Mouse (Mus musculus) neural tube, embryonic 10.5 days (tissue): Measurements from ENCODE around the gene Lztr1.
"Not testable (repeated sequence)": the region's sequence is repeated elsewhere in the genome, so short reads cannot be mapped to it uniquely, and the experiment has no call there.

Source experiments
- DNase-seq: peaks from one replicate; pipeline ENCODE4 v3.0.0-alpha.2; 2017; ENCODE audit warnings: low spot score; ENCODE audit errors: extremely low spot score

Gene Lztr1

GRCm38 (mm10) chr16:17507018-17507552 lies 1.4 kb upstream of the Lztr1 start:
- DNase-seq = no peak

DNA sequence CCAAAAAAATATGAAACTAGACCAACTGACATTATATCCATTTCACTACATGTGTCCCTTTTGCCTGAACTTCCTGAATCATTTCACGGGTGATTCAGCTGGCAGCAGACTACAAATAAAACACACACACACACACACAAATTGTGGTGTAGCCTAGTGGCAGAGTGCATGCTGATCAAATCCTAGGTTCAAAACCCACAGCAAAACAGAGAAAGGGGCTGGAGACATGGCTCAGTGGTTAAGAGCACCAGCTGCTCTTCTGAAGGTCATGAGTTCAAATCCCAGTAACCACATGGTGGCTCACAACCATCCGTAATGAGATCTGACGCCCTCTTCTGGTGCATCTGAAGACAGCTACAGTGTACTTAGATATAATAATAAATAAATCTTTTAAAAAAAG lies 457 bp upstream of the Lztr1 start:
- DNase-seq = not testable (repeated sequence)

DNA sequence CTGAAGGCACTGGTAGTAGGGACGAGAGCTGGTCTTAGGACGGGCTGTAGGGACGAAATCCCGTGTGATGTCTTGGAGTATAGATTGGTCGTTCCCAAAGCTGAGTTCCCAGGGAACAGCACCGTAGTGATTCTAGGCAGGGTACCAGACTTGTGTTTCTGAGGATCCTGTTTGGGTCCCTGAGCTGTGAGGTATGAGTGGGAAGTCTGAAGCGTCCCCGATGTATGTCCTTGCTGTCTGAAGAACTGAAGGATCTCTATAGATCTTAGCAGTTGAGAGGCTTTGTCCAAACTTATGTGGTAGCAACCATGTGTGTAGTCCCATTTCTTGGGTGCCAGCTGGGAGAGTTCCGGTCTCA lies 731 bp downstream of the Lztr1 start:
- DNase-seq = no peak

- DNase-seq = no peak
These were observed 1.7 kb downstream of the Lztr1 start for GRCm38 (mm10) chr16:17510143-17510542.

GRCm38 (mm10) chr16:17510686-17511085 lies 2.2 kb downstream of the Lztr1 start:
- DNase-seq = no peak

- no peak for DNase-seq
These were observed 2.9 kb downstream of the Lztr1 start for GRCm38 (mm10) chr16:17511431-17511830.

DNA sequence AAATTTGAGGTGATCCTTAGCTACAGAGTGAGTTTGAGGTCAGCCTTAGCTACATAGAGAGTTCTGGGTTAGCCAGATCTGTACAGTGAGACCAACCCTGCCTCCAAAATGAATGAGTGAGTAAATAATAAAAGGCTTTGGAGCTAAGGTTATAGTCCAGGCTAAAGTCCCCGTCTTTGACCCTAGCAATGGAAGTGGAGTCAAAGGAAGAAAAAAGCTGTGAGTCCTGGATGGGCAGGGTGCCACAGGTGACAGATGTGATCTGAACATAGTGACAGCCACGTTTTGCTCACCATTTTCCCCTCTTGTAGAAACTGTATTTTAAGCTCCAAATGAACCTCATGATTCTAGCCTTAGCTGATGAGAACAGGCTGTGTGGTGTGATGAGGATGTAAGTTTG lies 10.4 kb downstream of the Lztr1 start:
- no peak for DNase-seq

GRCm38 (mm10) chr16:17524156-17524555 lies 15.7 kb downstream of the Lztr1 start:
- DNase-seq = no peak

GRCm38 (mm10) chr16:17525524-17525923 lies 17.0 kb downstream of the Lztr1 start:
- DNase-seq = no peak

GRCm38 (mm10) chr16:17526223-17526622 lies 17.7 kb downstream of the Lztr1 start:
- DNase-seq = no peak

GRCm38 (mm10) chr16:17527606-17528005 lies 19.1 kb downstream of the Lztr1 start:
- DNase-seq = no peak

GRCm38 (mm10) chr16:17528276-17528675 lies 19.8 kb downstream of the Lztr1 start:
- no peak for DNase-seq

GRCm38 (mm10) chr16:17529981-17530586 lies 21.6 kb downstream of the Lztr1 start:
- DNase-seq = no peak

DNA sequence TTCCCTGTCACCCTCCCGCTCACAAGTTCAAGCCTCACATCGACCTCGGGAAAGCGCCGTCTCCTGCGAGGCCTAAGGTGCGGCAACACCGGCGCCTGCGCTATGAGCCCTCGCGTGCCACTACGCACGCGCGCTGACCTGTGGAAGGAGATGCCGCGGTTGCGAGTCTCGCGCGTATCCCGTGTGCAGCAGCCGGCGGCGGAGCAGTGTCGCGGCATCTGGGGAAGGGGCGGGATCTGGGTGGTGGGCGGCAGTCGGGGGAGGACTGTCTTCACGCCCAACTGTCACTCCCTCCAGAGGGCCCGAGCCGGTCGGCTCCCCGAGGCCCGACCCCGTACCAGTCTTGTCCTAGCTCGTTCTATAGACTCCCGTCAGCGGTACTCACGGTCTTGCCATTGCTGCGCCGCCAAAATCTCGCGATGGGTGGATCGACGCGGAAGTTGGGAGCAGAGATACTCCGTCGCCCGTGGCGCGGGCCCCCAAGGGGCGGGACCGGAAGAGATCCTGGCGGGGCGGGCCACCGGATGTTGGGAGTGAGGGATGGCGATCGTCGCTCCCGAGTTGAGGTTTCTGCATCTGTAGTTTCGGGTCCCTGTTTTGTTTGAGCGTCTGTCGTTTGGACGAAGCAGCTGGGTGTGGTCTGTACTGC lies 22.3 kb downstream of the Lztr1 start, which contains the start of gene Thap7:
Gene Thap7, minus strand, starts transcription at position 497 of the 649 bp plus-strand sequence.
- peak; percentile 98 for DNase-seq

- no peak for DNase-seq
These were observed 23.8 kb downstream of the Lztr1 start for GRCm38 (mm10) chr16:17532271-17532670.

DNA sequence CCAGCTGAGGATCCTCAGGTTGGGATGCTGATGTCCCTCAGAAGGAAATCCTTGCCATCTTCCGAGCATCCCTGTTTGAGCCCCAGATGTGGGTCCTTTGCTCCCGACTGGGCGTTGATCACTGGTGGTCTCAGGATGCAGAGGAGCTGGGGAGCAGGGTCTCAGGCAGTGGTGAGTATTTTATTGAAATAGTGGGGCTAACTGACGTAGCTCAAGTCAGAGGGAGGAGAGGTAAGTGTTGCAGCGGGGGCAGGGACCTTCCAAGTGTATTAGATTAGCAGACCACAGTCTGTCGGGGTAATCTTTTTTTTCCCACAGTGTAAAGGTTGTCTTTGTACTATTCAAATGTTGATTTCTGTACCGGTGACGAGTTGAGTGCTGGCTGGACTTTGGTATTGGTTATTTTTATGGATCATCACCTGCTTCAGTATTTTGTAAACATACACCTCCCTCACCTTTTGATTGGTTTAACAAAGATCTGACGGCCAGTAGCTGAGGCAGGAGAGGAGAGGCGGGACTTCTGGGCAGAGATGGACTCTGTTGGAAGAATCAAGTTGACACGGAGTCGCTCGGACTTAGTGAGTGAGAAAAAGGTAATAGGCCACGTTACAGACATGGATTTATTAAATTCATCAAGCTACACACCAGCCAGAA lies 24.3 kb downstream of the Lztr1 start:
- DNase-seq = no peak

GRCm38 (mm10) chr16:17536584-17536983 lies 28.1 kb downstream of the Lztr1 start:
- DNase-seq = no peak

GRCm38 (mm10) chr16:17542632-17543031 lies 34.1 kb downstream of the Lztr1 start:
- DNase-seq = no peak

GRCm38 (mm10) chr16:17552837-17553236 lies 44.3 kb downstream of the Lztr1 start:
- DNase-seq = no peak

DNA sequence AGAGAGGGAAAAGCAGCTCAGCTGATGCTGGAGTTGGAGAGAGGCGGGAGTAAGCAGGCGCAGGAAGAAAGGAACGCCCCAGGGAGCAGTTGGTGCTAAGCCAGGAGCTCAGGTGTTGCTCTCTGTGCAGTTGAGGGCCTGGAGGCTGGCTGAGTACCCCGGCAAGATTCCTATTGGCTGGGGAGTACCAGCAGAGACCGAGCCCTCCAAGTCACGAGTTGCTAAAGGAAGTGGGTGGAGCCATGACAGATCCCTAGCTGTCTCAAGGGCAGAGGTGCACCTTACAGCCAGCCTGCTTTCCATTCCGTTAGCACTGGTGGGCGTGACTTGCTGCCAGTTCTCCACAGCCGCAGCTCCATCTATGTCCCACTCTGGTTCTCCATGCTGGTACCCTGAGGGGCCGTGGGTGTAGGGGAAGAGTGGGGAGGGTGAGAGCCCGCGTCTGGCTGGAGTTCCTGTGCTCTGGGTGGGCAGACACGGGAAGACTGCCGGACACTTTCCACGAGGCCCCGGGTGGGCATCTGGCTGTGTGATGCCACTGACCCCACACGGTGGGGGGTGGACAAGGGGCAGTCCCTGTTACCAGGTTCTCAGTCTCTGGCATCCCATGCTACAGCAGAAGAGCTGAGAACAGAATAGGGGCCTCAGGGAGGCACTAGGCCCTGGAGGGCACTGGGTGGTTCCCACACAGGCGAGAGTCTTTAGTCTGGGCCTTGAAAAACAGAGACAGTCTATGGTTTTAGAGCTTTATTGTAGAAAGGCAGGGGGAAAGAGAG lies 45.6 kb downstream of the Lztr1 start:
- DNase-seq = peak; percentile 47

GRCm38 (mm10) chr16:17554702-17555101 lies 46.2 kb downstream of the Lztr1 start:
- DNase-seq = peak; percentile 32

DNA sequence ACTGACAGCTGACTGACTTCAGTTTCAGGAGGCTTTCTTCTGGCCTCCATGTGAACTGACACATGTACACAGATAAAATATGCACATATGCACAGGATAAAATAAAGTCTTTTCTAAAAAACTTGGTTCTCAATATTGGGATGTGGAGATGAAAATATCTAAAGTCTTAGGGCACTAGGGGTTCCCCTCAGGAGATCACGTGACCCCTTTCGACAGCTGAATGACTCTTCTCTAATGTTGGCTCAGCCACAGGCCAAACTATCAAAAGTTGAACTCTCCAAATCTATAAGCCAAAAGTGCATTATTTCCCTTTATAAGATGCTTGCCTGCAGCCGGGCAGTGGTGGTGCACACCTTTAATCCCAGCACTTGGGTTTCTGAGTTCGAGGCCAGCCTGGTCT lies 47.7 kb downstream of the Lztr1 start:
- no peak for DNase-seq
